Mouse (Mus musculus) monocyte, adult 5-6 weeks (primary cell): ENCODE measurements around the gene Olfr715. TPM values are rescaled to one million over a fixed set of nuclear protein-coding genes. Genes with fewer than 3 reads are reported as not detected.
"Not testable (repeated sequence)": the region's sequence is repeated elsewhere in the genome, so short reads cannot be mapped to it uniquely, and the experiment has no call there.

Source experiments
- ATAC-seq: fragments of 153-309, 156-312 bp; replicated peaks from 2 replicates; pipeline ENCODE4 v1.8.0; 2017; ENCODE audit warnings: mild to moderate bottlenecking; ENCODE audit not compliant: low TSS enrichment, insufficient number of reproducible peaks, severe bottlenecking, poor library complexity, low FRiP score
- total RNA-seq: library from RNA; stranded (forward); fragments of 200-1000, 200-491, 200-594 nt; gene quantifications from 3 replicates; pipeline ENCODE4 v1.2.3, GENCODE M21; 2017

The Olfr715 gene
- not detected in 3 replicates for total RNA-seq

- ATAC-seq: not testable (repeated sequence)
Observed at GRCm38 (mm10) chr7:107130983-107131382, at the start of gene Olfr715. Gene Olfr715 (minus strand): TSS chr7:107131083.

GRCm38 (mm10) chr7:107180406-107180805, 49.5 kb upstream of the Olfr715 start:
- ATAC-seq: no peak

- ATAC-seq: no peak
Observed at GRCm38 (mm10) chr7:107166690-107167089, 35.8 kb upstream of the Olfr715 start, which contains the start of gene Nlrp14. Gene Nlrp14 (plus strand): TSS chr7:107166990.

GRCm38 (mm10) chr7:107138027-107138426, 7.1 kb upstream of the Olfr715 start, which contains the start of gene Olfr716:
Gene Olfr716 (plus strand): TSS chr7:107138327.
- not testable (repeated sequence) for ATAC-seq

- ATAC-seq: not testable (repeated sequence)
Observed at GRCm38 (mm10) chr7:107110269-107110668, 20.6 kb downstream of the Olfr715 start, which contains the start of gene Olfr715b. Gene Olfr715b (minus strand): TSS chr7:107110369.

GRCm38 (mm10) chr7:107092920-107093319, 38.0 kb downstream of the Olfr715 start, which contains the start of gene Olfr17:
Gene Olfr17 (plus strand): TSS chr7:107093220.
- no peak for ATAC-seq

Other genes starting within 250 kb of the Olfr715 start
- not detected in 3 replicates for gene Olfr706, start 242.9 kb downstream of the Olfr715 start, total RNA-seq
- gene Olfr707, start 229.8 kb downstream of the Olfr715 start, total RNA-seq: not detected in 3 replicates
- gene Olfr1532-ps1, start 223.1 kb downstream of the Olfr715 start, total RNA-seq: not detected in 3 replicates
- gene Olfr709-ps1, start 198.9 kb downstream of the Olfr715 start, total RNA-seq: not detected in 3 replicates
- gene Olfr710, start 182.8 kb downstream of the Olfr715 start, total RNA-seq: not detected in 3 replicates
- gene Olfr6, start 167.1 kb downstream of the Olfr715 start, total RNA-seq: not detected in 3 replicates
- gene Olfr711, start 155.6 kb downstream of the Olfr715 start, total RNA-seq: not detected in 3 replicates
- not detected in 3 replicates for gene Olfr2, start 125.0 kb downstream of the Olfr715 start, total RNA-seq
- gene Olfr713, start 99.9 kb downstream of the Olfr715 start, total RNA-seq: not detected in 3 replicates
- not detected in 3 replicates for gene Olfr714, start 60.1 kb downstream of the Olfr715 start, total RNA-seq
- not detected in 3 replicates for gene Olfr17, start 37.9 kb downstream of the Olfr715 start, total RNA-seq
- not detected in 3 replicates for gene Olfr715b, start 20.7 kb downstream of the Olfr715 start, total RNA-seq
- not detected in 3 replicates for gene Olfr716, start 7.2 kb upstream of the Olfr715 start, total RNA-seq
- gene Nlrp14, start 35.9 kb upstream of the Olfr715 start, total RNA-seq: not detected in 3 replicates
- gene Rbmxl2, start 78.4 kb upstream of the Olfr715 start, total RNA-seq: not detected in 3 replicates
- not detected in 3 replicates for gene Syt9, start 239.6 kb upstream of the Olfr715 start, total RNA-seq